Mouse (Mus musculus): Measurements from ENCODE around the gene Skiv2l. TPM values are rescaled to one million over a fixed set of nuclear protein-coding genes. Genes with fewer than 3 reads are reported as not detected.

The Skiv2l gene
- polyA plus RNA-seq, 1 experiment = 38.4 TPM

- H3K27me3 ChIP-seq (ENCODE audit: control insufficient read depth, insufficient read depth, insufficient read length) = no peaks in the 10 kb centered on the region
- H3K4me3 ChIP-seq = peak overlapping the region; percentile 91
- H3K79me2 ChIP-seq (ENCODE audit: control insufficient read depth, insufficient read depth) = peaks cover 28% of the 10 kb centered on the region
Measured at GRCm38 (mm10) chr17:34897373-34898159, 47.6 kb upstream of the Skiv2l start.

GRCm38 (mm10) chr17:34896366-34896765, 46.4 kb upstream of the Skiv2l start:
- Histone ChIP-seq H3K27me3 (ENCODE audit: control insufficient read depth, insufficient read depth, insufficient read length) (no peaks in the 10 kb centered on the region), H3K4me3 (no peak overlapping the region), H3K79me2 (ENCODE audit: control insufficient read depth, insufficient read depth) (peaks cover 24% of the 10 kb centered on the region), H3K4me2 (ENCODE audit: low read depth) (no peak overlapping the region), H3ac (ENCODE audit: control insufficient read depth, insufficient read length) (no peak overlapping the region), H3K36me3 (ENCODE audit: control insufficient read depth, insufficient read depth) (no peaks in the 10 kb centered on the region)
- no peak for TF ChIP-seq REST (IDR thresholded peaks at IDR 0.05; ENCODE audit: insufficient read depth, insufficient read length)
- no peak for TF ChIP-seq E2F4 (IDR thresholded peaks at IDR 0.05; ENCODE audit: insufficient read depth)
- no peak for TF ChIP-seq TCF12 (IDR thresholded peaks at IDR 0.05; ENCODE audit: insufficient read depth, poor library complexity, severe bottlenecking)

More at GRCm38 (mm10) chr17:34897373-34898159, 47.6 kb upstream of the Skiv2l start:
- TF ChIP-seq MYOD1 (IDR thresholded peaks at IDR 0.05; ENCODE audit: control insufficient read depth in 1 of 3, insufficient read length in 2 of 3, low read depth in 2 of 3) (peak in 1 of 3 experiments; percentile 0), POLR2AphosphoS2 (IDR thresholded peaks at IDR 0.05; ENCODE audit: insufficient read length, low read depth) (peak; percentile 14), CEBPB (IDR thresholded peaks at IDR 0.05; ENCODE audit: insufficient read depth, poor library complexity, severe bottlenecking) (no peak)
- Histone ChIP-seq H3K4me2 (ENCODE audit: low read depth) (peak overlapping the region; percentile 98), H3ac (ENCODE audit: control insufficient read depth, insufficient read length) (peak overlapping the region; percentile 75), H3K36me3 (ENCODE audit: control insufficient read depth, insufficient read depth) (no peaks in the 10 kb centered on the region)

- Histone ChIP-seq H3K4me3 (peak overlapping the region; percentile 29), H3K4me2 (ENCODE audit: low read depth) (no peak overlapping the region), H3ac (ENCODE audit: control insufficient read depth, insufficient read length) (peak overlapping the region; percentile 48), H3K36me3 (ENCODE audit: control insufficient read depth, insufficient read depth) (no peaks in the 10 kb centered on the region), H3K79me2 (ENCODE audit: control insufficient read depth, insufficient read depth) (peaks cover 18% of the 10 kb centered on the region), H3K27me3 (ENCODE audit: control insufficient read depth, insufficient read depth, insufficient read length) (no peaks in the 10 kb centered on the region)
- TF ChIP-seq E2F4 (IDR thresholded peaks at IDR 0.05; ENCODE audit: insufficient read depth) (no peak), MYOG (IDR thresholded peaks at IDR 0.05; ENCODE audit: control insufficient read depth in 1 of 3, insufficient read depth in 1 of 3, insufficient read length in 2 of 3, low read depth in 2 of 3) (no peak), MYOD1 (IDR thresholded peaks at IDR 0.05; ENCODE audit: control insufficient read depth in 1 of 3, insufficient read length in 2 of 3, low read depth in 2 of 3) (no peak), TCF3 (IDR thresholded peaks at IDR 0.05; ENCODE audit: insufficient read length, low read depth) (no peak), REST (IDR thresholded peaks at IDR 0.05; ENCODE audit: insufficient read depth, insufficient read length) (no peak), CEBPB (IDR thresholded peaks at IDR 0.05; ENCODE audit: insufficient read depth, poor library complexity, severe bottlenecking) (no peak), TCF12 (IDR thresholded peaks at IDR 0.05; ENCODE audit: insufficient read depth, poor library complexity, severe bottlenecking) (no peak), MAX (IDR thresholded peaks at IDR 0.05; ENCODE audit: low read depth) (no peak), POLR2A (IDR thresholded peaks at IDR 0.05; ENCODE audit: insufficient read length, low read depth) (no peak), SRF (IDR thresholded peaks at IDR 0.05; ENCODE audit: control insufficient read depth, insufficient read length, low read depth) (no peak), POLR2AphosphoS2 (IDR thresholded peaks at IDR 0.05; ENCODE audit: insufficient read length, low read depth) (no peak), USF1 (IDR thresholded peaks at IDR 0.05; ENCODE audit: low read depth) (no peak)
Measured at GRCm38 (mm10) chr17:34895724-34896123, 45.7 kb upstream of the Skiv2l start.

GRCm38 (mm10) chr17:34894801-34895530, 45.0 kb upstream of the Skiv2l start:
- H3K27me3 ChIP-seq (ENCODE audit: control insufficient read depth, insufficient read depth, insufficient read length) = no peaks in the 10 kb centered on the region
- peaks cover 10% of the 10 kb centered on the region for H3K79me2 ChIP-seq (ENCODE audit: control insufficient read depth, insufficient read depth)
- peak overlapping the region; percentile 65 for H3K4me2 ChIP-seq (ENCODE audit: low read depth)
- H3K4me3 ChIP-seq = peak overlapping the region; percentile 29
- no peaks in the 10 kb centered on the region for H3K36me3 ChIP-seq (ENCODE audit: control insufficient read depth, insufficient read depth)
- no peak for TF ChIP-seq TCF12 (IDR thresholded peaks at IDR 0.05; ENCODE audit: insufficient read depth, poor library complexity, severe bottlenecking)
- peak; percentile 10 for TF ChIP-seq POLR2A (IDR thresholded peaks at IDR 0.05; ENCODE audit: insufficient read length, low read depth)
- TF ChIP-seq MAX (IDR thresholded peaks at IDR 0.05; ENCODE audit: low read depth) = no peak
- TF ChIP-seq POLR2AphosphoS2 (IDR thresholded peaks at IDR 0.05; ENCODE audit: insufficient read length, low read depth) = peak; percentile 8
- TF ChIP-seq USF1 (IDR thresholded peaks at IDR 0.05; ENCODE audit: low read depth) = no peak
- no peak for TF ChIP-seq MYOG (IDR thresholded peaks at IDR 0.05; ENCODE audit: control insufficient read depth in 1 of 3, insufficient read depth in 1 of 3, insufficient read length in 2 of 3, low read depth in 2 of 3)
- TF ChIP-seq TCF3 (IDR thresholded peaks at IDR 0.05; ENCODE audit: insufficient read length, low read depth) = no peak
- peak in 2 of 3 experiments; percentile 3 to 12 for TF ChIP-seq MYOD1 (IDR thresholded peaks at IDR 0.05; ENCODE audit: control insufficient read depth in 1 of 3, insufficient read length in 2 of 3, low read depth in 2 of 3)
- peak overlapping the region; percentile 48 for H3ac ChIP-seq (ENCODE audit: control insufficient read depth, insufficient read length)

- TF ChIP-seq SRF (IDR thresholded peaks at IDR 0.05; ENCODE audit: control insufficient read depth, insufficient read length, low read depth) = no peak
- TF ChIP-seq TCF12 (IDR thresholded peaks at IDR 0.05; ENCODE audit: insufficient read depth, poor library complexity, severe bottlenecking) = peak; percentile 54
- TF ChIP-seq E2F4 (IDR thresholded peaks at IDR 0.05; ENCODE audit: insufficient read depth) = no peak
- peak; percentile 57 for TF ChIP-seq TCF3 (IDR thresholded peaks at IDR 0.05; ENCODE audit: insufficient read length, low read depth)
- TF ChIP-seq POLR2A (IDR thresholded peaks at IDR 0.05; ENCODE audit: insufficient read length, low read depth) = peak; percentile 74
- TF ChIP-seq POLR2AphosphoS2 (IDR thresholded peaks at IDR 0.05; ENCODE audit: insufficient read length, low read depth) = peak; percentile 69
- no peak for TF ChIP-seq CEBPB (IDR thresholded peaks at IDR 0.05; ENCODE audit: insufficient read depth, poor library complexity, severe bottlenecking)
- peak in 2 of 3 experiments; percentile 93 to 97 for TF ChIP-seq MYOD1 (IDR thresholded peaks at IDR 0.05; ENCODE audit: control insufficient read depth in 1 of 3, insufficient read length in 2 of 3, low read depth in 2 of 3)
- TF ChIP-seq MYOG (IDR thresholded peaks at IDR 0.05; ENCODE audit: control insufficient read depth in 1 of 3, insufficient read depth in 1 of 3, insufficient read length in 2 of 3, low read depth in 2 of 3) = peak; percentile 53 to 95 (median 90)
- peak overlapping the region; percentile 66 for H3K4me2 ChIP-seq (ENCODE audit: low read depth)
- peak overlapping the region; percentile 29 for H3K4me3 ChIP-seq
- H3K27me3 ChIP-seq (ENCODE audit: control insufficient read depth, insufficient read depth, insufficient read length) = no peaks in the 10 kb centered on the region
- peaks cover 2% of the 10 kb centered on the region for H3K79me2 ChIP-seq (ENCODE audit: control insufficient read depth, insufficient read depth)
- H3K36me3 ChIP-seq (ENCODE audit: control insufficient read depth, insufficient read depth) = no peaks in the 10 kb centered on the region
- H3ac ChIP-seq (ENCODE audit: control insufficient read depth, insufficient read length) = peak overlapping the region; percentile 48
Measured at GRCm38 (mm10) chr17:34894074-34894597, 44.1 kb upstream of the Skiv2l start.
